Mouse (Mus musculus): Measurements from ENCODE around the gene Foxa2.

- no peak for TF ChIP-seq CTCF (IDR thresholded peaks at IDR 0.05; ENCODE audit: borderline replicate concordance, extremely low read depth, insufficient read depth, insufficient read length)
- TF ChIP-seq POLR2A (IDR thresholded peaks at IDR 0.05; ENCODE audit: borderline replicate concordance, extremely low read depth, insufficient read depth, insufficient read length, poor library complexity, severe bottlenecking): no peak
Measured at GRCm38 (mm10) chr2:148091657-148092056, 44.9 kb upstream of the Foxa2 start.
